Mouse (Mus musculus) testis, adult 2 months (tissue): ENCODE measurements around the gene Bmp10.

Source experiments
- CTCF ChIP-seq: fragments of 200-500 bp; IDR thresholded peaks from 2 replicates; pipeline ENCODE4 v1.5.1; 2012; ENCODE audit warnings: low read depth, mild to moderate bottlenecking, inconsistent platforms, low read length, moderate library complexity; ENCODE audit not compliant: control insufficient read depth, insufficient read depth, insufficient replicate concordance
- POLR2A ChIP-seq: fragments of 200-500 bp; IDR thresholded peaks from 2 replicates; pipeline ENCODE4 v1.6.1; 2012; ENCODE audit warnings: low read depth, mild to moderate bottlenecking, inconsistent platforms, low read length, moderate library complexity; ENCODE audit not compliant: control insufficient read depth

- no peak for TF ChIP-seq CTCF
- TF ChIP-seq POLR2A: no peak
Observed at GRCm38 (mm10) chr6:87484806-87485205, 56.0 kb downstream of the Bmp10 start.
